Mouse (Mus musculus): ENCODE measurements around the gene Rnf216. TPM values are rescaled to one million over a fixed set of nuclear protein-coding genes. Genes with fewer than 3 reads are reported as not detected.

Rnf216 gene
- polyA plus RNA-seq, 1 experiment: 2.4 TPM

DNA sequence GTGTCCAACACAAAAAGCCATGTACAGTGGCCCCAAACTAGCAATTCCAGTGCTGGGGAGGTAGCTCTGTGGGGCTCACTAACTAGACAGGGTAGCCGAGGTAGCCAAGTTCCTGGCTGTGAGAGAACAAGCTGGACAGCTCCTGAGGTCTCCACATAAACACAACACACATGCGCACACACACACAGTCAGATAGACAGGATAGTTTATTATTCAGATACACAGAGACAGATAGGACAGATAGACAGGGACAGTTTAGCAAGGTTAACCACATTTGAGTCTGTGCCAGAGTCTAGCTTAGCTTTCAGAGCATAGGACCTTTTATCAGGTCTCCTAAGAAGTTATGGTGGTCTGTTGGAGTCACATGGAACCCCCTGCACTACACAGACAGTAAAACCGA, 6.0 kb downstream of the Rnf216 start:
- Histone ChIP-seq H3K36me3 (ENCODE audit: control insufficient read depth) (peaks cover 31% of the 10 kb centered on the region), H3K4me1 (ENCODE audit: control insufficient read depth) (peaks cover 68% of the 10 kb centered on the region), H3K9me3 (ENCODE audit: control insufficient read depth, low read length) (no peaks in the 10 kb centered on the region), H3K27me3 (ENCODE audit: control insufficient read depth) (no peaks in the 10 kb centered on the region), H3K4me3 (replicated peaks) (no peak overlapping the region)
- TF ChIP-seq GATA1 (IDR thresholded peaks at IDR 0.05; ENCODE audit: low read length) (no peak), TAL1 (IDR thresholded peaks at IDR 0.05; ENCODE audit: low read length) (no peak)

DNA sequence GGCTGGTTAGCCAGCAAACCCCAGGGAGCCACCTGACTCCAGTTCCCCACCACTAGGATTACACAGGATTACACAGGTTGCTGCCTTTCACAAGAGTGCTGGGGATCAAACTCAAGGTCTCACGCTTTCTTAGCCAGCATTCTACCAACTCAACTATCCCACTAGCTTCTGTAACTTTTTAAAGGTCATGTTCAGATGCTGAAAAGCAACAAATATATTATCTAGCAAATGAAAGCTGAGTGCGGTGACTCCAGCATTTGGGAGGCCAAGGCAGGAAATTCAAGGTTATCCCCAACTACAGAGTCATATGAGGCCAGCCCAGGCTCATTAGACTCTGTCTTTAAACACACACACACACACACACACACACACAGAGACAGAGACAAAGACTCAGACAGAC, 9.6 kb downstream of the Rnf216 start:
- Histone ChIP-seq H3K4me1 (ENCODE audit: control insufficient read depth) (peaks cover 57% of the 10 kb centered on the region), H3K27me3 (ENCODE audit: control insufficient read depth) (no peaks in the 10 kb centered on the region), H3K9me3 (ENCODE audit: control insufficient read depth, low read length) (no peaks in the 10 kb centered on the region), H3K36me3 (ENCODE audit: control insufficient read depth) (peaks cover 24% of the 10 kb centered on the region), H3K4me3 (replicated peaks) (no peak overlapping the region)
- TF ChIP-seq TAL1 (IDR thresholded peaks at IDR 0.05; ENCODE audit: low read length): no peak
- no peak for TF ChIP-seq GATA1 (IDR thresholded peaks at IDR 0.05; ENCODE audit: low read length)

DNA sequence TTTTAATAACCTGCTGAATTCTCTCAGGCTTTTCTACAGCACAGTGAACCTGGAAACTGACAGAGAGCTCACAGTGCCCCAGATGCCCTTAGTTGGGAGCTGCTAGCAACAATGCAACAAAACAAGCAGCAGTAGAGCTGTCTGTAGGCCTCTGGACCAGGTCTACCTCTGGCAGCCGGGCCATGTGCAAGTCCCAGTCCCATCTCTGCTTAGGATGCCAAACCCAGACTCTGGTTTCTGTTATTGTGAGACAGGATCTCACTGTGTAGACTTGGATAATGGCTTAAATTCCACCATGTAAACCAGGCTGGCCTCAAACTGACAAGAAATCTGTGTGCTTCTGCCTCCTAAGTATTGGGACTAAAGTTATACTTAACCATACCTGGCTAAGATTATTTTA, 11.2 kb downstream of the Rnf216 start:
- H3K27me3 ChIP-seq (ENCODE audit: control insufficient read depth): no peaks in the 10 kb centered on the region
- peaks cover 45% of the 10 kb centered on the region for H3K4me1 ChIP-seq (ENCODE audit: control insufficient read depth)
- H3K9me3 ChIP-seq (ENCODE audit: control insufficient read depth, low read length): no peaks in the 10 kb centered on the region
- TF ChIP-seq GATA1 (IDR thresholded peaks at IDR 0.05; ENCODE audit: low read length) (no peak), TAL1 (IDR thresholded peaks at IDR 0.05; ENCODE audit: low read length) (no peak)
- H3K4me3 ChIP-seq (replicated peaks): no peak overlapping the region
- H3K36me3 ChIP-seq (ENCODE audit: control insufficient read depth): peaks cover 18% of the 10 kb centered on the region

DNA sequence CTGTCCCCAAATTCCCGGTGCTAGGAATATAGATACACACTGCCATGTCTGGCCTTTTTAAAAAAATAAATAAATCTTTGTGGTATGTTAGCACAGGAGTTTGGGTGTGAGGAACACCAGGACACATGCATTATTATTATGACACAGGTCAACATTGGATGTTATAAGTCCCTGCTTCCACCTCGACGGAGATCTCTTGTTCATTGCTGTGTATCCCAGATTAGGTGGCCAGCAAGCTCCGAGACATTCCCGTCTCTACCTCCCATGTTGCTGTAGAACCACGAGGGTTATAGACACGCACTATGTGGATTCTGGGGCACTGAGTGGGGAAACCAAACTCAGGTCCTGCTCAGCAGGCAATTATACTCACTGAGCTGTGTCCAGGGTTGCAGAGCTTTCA, 17.5 kb downstream of the Rnf216 start:
- peaks cover 62% of the 10 kb centered on the region for H3K36me3 ChIP-seq (ENCODE audit: control insufficient read depth)
- TF ChIP-seq TAL1 (IDR thresholded peaks at IDR 0.05; ENCODE audit: low read length) (no peak), GATA1 (IDR thresholded peaks at IDR 0.05; ENCODE audit: low read length) (no peak)
- no peak overlapping the region for H3K4me3 ChIP-seq (replicated peaks)
- H3K27me3 ChIP-seq (ENCODE audit: control insufficient read depth): no peaks in the 10 kb centered on the region
- H3K9me3 ChIP-seq (ENCODE audit: control insufficient read depth, low read length): no peaks in the 10 kb centered on the region
- peaks cover 10% of the 10 kb centered on the region for H3K4me1 ChIP-seq (ENCODE audit: control insufficient read depth)

DNA sequence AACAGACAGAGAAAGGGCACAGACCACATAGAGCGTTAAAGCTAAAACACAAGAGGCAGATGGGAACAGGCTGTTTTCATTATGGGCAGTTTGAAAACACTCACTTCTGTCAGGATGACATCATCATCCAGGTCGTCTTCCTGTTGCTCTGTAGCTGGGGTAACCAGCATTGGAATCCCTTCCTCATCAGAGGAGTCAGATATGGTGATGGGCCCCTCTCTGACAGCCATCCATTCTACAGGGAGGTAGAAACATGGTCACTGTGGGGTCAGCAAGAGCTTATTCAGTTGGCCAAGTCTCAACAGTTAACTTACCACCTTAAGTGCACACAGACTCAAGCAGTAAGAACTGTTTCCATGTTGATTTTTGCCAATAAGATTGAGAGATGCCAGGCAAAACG, 19.9 kb downstream of the Rnf216 start:
- no peak for TF ChIP-seq GATA1 (IDR thresholded peaks at IDR 0.05; ENCODE audit: low read length)
- no peaks in the 10 kb centered on the region for H3K9me3 ChIP-seq (ENCODE audit: control insufficient read depth, low read length)
- H3K4me3 ChIP-seq (replicated peaks): no peak overlapping the region
- H3K36me3 ChIP-seq (ENCODE audit: control insufficient read depth): peaks cover 79% of the 10 kb centered on the region
- H3K4me1 ChIP-seq (ENCODE audit: control insufficient read depth): no peaks in the 10 kb centered on the region; the same call in 1 of the 2 replicates
- H3K27me3 ChIP-seq (ENCODE audit: control insufficient read depth): no peaks in the 10 kb centered on the region

DNA sequence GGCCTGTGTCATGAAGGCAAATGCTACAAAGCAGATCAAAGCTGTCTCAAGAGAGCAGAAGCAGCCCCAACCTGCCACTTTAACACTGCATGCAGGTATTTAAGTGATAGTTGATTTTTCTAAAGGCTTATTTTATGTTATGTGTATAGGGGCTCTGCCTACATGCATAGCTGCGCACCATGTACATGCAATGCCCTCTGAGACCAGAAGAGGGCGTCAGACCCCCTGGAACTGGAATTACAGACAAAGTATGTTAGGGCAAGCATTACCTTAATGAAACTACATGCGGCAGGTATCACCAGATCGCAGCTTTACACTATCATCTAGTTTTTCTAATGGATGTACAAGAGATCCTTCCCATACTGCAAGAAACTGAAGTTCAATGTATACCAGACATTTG, 27.9 kb downstream of the Rnf216 start:
- Histone ChIP-seq H3K4me3 (replicated peaks) (no peak overlapping the region), H3K36me3 (ENCODE audit: control insufficient read depth) (peaks cover 97% of the 10 kb centered on the region), H3K27me3 (ENCODE audit: control insufficient read depth) (no peaks in the 10 kb centered on the region), H3K4me1 (ENCODE audit: control insufficient read depth) (no peaks in the 10 kb centered on the region; the same call in 1 of the 2 replicates), H3K9me3 (ENCODE audit: control insufficient read depth, low read length) (no peaks in the 10 kb centered on the region)
- TF ChIP-seq GATA1 (IDR thresholded peaks at IDR 0.05; ENCODE audit: low read length): no peak
- no peak for TF ChIP-seq TAL1 (IDR thresholded peaks at IDR 0.05; ENCODE audit: low read length)

DNA sequence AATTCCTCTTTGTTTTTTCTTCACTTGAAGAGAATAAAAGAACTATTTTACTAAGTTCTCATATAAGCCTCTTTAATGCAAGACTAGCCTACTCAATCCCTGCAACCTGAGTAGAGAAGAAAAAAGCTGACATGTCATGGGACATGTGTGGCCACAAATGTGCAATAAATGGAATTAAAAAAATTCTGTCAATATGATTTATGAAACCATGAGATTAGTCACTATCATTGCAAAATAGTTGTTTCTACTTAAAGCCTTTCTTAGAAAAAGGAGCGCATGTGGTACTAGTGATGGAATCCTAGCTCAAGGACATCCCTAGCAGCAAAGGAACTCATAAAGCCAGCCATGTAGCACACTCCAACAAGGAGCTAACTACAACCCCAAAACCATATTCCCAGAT, 33.0 kb downstream of the Rnf216 start:
- Histone ChIP-seq H3K4me3 (replicated peaks) (no peak overlapping the region), H3K9me3 (ENCODE audit: control insufficient read depth, low read length) (no peaks in the 10 kb centered on the region), H3K4me1 (ENCODE audit: control insufficient read depth) (peaks cover 8% of the 10 kb centered on the region), H3K36me3 (ENCODE audit: control insufficient read depth) (peaks cover 95% of the 10 kb centered on the region), H3K27me3 (ENCODE audit: control insufficient read depth) (no peaks in the 10 kb centered on the region)
- TF ChIP-seq GATA1 (IDR thresholded peaks at IDR 0.05; ENCODE audit: low read length) (no peak), TAL1 (IDR thresholded peaks at IDR 0.05; ENCODE audit: low read length) (no peak)

DNA sequence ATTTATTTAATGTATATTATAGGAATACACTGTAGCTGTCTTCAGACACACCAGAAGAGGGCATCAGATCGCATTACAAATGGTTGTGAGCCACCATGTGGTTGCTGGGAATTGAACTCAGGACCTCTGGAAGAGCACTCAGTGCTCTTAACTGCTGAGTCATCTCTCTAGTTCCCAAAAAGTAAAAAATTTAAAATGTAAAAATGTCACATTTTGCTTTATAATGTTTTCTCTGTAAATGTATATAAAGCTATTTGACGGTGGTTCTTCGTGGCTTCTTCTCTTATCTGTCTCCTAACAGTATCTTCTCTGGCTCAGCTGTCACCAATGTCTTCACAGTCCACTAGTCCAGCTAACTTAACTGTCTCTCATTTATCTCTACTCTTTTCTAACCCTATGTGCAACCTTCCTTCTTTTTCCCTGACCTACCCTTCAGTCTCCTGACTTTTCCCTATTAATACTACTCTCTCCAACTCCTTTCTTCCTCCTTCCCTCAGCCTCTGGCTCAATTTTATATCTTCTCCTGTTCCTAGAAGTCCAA, 36.1 kb downstream of the Rnf216 start:
- Histone ChIP-seq H3K9me3 (ENCODE audit: control insufficient read depth, low read length) (no peaks in the 10 kb centered on the region), H3K4me1 (ENCODE audit: control insufficient read depth) (peaks cover 8% of the 10 kb centered on the region), H3K36me3 (ENCODE audit: control insufficient read depth) (peaks cover 91% of the 10 kb centered on the region), H3K4me3 (replicated peaks) (no peak overlapping the region), H3K27me3 (ENCODE audit: control insufficient read depth) (no peaks in the 10 kb centered on the region)
- TF ChIP-seq TAL1 (IDR thresholded peaks at IDR 0.05; ENCODE audit: low read length) (no peak), GATA1 (IDR thresholded peaks at IDR 0.05; ENCODE audit: low read length) (no peak)

DNA sequence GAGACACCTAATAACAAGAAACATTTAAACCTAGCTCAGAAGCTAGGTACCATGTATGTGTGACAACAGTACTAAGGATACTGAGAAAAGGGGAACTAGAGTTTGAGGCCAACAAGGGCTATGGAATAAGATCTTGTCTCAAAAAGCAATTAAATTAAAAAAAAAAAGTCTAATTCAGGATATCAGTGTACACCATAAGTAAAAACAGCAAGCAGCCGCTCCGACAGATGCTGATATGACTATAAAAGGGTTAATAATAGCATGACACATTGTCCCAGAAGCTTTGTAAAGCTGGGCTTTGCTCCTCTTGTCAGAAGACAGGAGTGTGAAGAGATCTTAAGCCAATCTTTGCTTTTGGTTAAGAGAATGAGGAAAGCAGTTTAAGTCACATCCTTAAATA, 36.8 kb downstream of the Rnf216 start:
- Histone ChIP-seq H3K9me3 (ENCODE audit: control insufficient read depth, low read length) (no peaks in the 10 kb centered on the region), H3K36me3 (ENCODE audit: control insufficient read depth) (peaks cover 89% of the 10 kb centered on the region), H3K4me1 (ENCODE audit: control insufficient read depth) (peaks cover 8% of the 10 kb centered on the region), H3K27me3 (ENCODE audit: control insufficient read depth) (no peaks in the 10 kb centered on the region), H3K4me3 (replicated peaks) (no peak overlapping the region)
- TF ChIP-seq TAL1 (IDR thresholded peaks at IDR 0.05; ENCODE audit: low read length) (no peak), GATA1 (IDR thresholded peaks at IDR 0.05; ENCODE audit: low read length) (no peak)

DNA sequence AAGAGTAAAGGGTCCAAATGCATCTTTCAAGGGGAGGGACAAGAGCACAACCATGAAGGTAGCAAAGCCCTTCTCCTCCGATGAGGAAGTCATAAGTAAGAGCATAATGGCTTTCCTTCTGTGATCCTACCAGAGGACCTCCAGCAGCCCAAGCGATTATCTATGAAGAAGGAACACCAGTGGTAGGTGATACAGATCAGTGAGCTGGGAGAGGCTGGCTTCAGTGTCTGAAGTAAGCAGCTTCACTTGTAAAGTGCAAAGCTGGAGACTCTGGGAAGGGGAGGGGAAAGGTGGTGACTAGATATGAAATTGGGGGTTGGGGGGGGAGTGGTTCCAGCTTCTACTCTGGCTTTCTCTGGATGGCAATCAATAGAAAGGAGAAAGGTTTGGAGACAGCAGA, 43.7 kb downstream of the Rnf216 start:
- TF ChIP-seq TAL1 (IDR thresholded peaks at IDR 0.05; ENCODE audit: low read length): no peak
- no peak for TF ChIP-seq GATA1 (IDR thresholded peaks at IDR 0.05; ENCODE audit: low read length)
- no peaks in the 10 kb centered on the region for H3K27me3 ChIP-seq (ENCODE audit: control insufficient read depth)
- H3K9me3 ChIP-seq (ENCODE audit: control insufficient read depth, low read length): no peaks in the 10 kb centered on the region
- H3K4me1 ChIP-seq (ENCODE audit: control insufficient read depth): peaks cover 55% of the 10 kb centered on the region
- peaks cover 81% of the 10 kb centered on the region for H3K36me3 ChIP-seq (ENCODE audit: control insufficient read depth)
- no peak overlapping the region for H3K4me3 ChIP-seq (replicated peaks)
